Mouse (Mus musculus): ENCODE measurements at regions not wholly inside any gene's neighbourhood (a gene's known extent, or its start where the extent isn't known, plus 50 kb on each side); places are given as distances from the start of the nearest gene placed in this dataset.

DNA sequence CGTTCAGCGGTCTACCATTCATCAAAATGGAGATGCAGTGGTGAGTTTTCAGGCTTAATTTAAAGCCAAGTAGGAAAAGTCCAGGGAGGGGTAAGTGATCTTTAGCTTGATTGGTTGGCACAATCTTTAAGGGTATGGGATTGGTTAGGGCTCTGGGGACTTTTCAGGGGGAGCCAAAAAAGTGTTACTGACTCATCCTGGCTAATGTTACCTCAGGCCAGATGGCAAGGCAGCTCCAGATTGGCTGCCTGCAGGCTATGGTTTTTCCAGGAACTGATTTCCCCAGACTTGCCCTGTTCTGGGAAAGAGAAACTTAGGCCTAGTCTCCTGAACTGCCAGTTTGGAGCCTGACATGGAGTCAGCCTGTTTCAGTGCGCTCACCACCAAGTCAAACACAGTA, 539.6 kb upstream of the Lmcd1 start:
- Histone ChIP-seq H3K4me3 (no peak overlapping the region), H3K4me2 (no peak overlapping the region), H3K36me3 (no peaks in the 10 kb centered on the region), H3K4me1 (no peaks in the 10 kb centered on the region), H3K27me3 (replicated peaks) (no peaks in the 10 kb centered on the region), H3K9me3 (no peaks in the 10 kb centered on the region), H3K9ac (no peak overlapping the region), H3K27ac (replicated peaks) (no peak overlapping the region)
- ATAC-seq (ENCODE audit: extremely low read depth, insufficient number of reproducible peaks, low FRiP score, low TSS enrichment) = no peak
- 84% methylated on average over 3 of the region's 3 CpGs for WGBS

DNA sequence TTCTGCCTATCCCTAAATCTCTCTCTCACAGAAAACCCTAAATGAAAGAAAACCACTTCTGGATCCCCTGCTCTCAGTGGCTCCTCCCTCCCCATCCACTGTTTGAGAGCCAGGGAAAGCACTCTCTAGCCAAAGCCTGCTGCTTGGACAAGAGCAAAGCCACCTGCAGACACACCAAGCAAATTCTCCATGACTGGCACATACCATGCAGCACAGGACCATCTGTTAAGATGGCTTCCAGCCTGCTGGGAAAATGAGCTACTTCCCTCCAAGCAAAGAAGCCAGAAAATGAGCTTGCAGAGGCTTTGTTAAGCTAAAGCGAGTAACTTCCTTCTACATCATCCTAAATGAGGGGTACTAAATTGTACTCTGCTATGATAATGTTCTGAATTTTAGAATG, 534.6 kb upstream of the Lmcd1 start:
- Histone ChIP-seq H3K4me2 (no peak overlapping the region), H3K9me3 (no peaks in the 10 kb centered on the region), H3K4me3 (no peak overlapping the region), H3K9ac (no peak overlapping the region), H3K27ac (replicated peaks) (no peak overlapping the region), H3K4me1 (no peaks in the 10 kb centered on the region), H3K27me3 (replicated peaks) (no peaks in the 10 kb centered on the region), H3K36me3 (no peaks in the 10 kb centered on the region)
- no peak for ATAC-seq (ENCODE audit: extremely low read depth, insufficient number of reproducible peaks, low FRiP score, low TSS enrichment)
- 71% methylated on average over 1 of the region's 1 CpGs for WGBS

DNA sequence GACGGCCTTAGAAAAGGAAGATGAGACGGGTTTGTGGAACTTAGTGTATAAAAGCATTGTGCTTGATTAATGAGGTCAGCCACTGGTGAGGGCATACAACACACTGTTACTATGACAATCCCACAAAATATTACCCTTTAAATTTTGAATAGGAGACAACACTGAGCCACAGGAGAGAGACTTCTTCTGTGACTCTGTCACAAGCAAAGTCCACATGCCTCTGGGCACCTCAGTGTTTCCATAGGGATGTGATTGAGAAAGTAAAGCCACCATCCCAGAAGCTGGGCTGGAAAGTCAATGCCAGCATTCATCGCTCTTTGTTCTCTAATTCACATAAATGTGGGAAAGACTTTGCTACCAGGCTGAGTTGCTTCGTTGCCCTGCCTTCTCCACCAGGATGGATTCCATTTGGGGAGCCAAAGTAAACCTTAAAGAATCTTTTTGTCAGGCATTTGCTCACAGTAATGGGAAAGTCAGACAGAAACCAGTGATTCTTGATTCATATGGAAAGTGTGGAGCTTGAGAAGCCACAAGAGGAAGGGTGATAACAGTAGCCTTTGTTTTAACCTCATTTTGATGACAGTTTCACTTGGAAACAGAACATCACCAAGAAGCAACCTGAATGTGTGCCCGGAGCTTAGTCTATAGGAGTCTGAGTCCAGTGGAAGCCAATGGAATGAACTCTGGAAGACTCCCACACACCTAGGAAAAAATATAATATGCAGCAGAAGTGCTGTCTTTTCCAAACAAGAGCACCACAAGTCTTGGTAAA, 491.7 kb upstream of the Lmcd1 start:
- WGBS = 69% methylated on average over 5 of the region's 5 CpGs
- no peaks in the 10 kb centered on the region for H3K36me3 ChIP-seq
- no peaks in the 10 kb centered on the region for H3K4me1 ChIP-seq
- H3K27ac ChIP-seq (replicated peaks) = no peak overlapping the region
- no peak for ATAC-seq (ENCODE audit: extremely low read depth, insufficient number of reproducible peaks, low FRiP score, low TSS enrichment)
- no peak overlapping the region for H3K9ac ChIP-seq
- no peak overlapping the region for H3K4me2 ChIP-seq
- no peaks in the 10 kb centered on the region for H3K9me3 ChIP-seq
- no peak overlapping the region for H3K4me3 ChIP-seq
- no peaks in the 10 kb centered on the region for H3K27me3 ChIP-seq (replicated peaks)

DNA sequence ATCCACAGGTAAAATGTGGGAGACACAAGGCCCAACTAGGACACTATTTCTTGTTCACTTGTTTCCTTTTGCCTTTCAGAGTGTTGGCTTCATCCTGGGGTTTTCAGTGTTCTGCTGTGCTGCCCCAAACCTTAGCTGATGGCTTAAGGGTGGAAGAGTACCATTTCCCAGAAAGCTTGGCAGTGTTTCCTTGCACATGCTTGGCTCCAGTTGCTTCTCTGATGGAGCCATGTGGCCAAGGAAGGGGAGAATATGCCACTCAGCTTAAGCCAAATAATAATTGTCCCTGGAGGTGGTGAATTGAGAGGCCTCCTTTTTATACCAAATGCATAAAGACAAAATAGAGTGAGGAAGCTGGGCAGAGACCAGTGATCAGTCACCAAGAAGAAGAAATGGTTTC, 464.9 kb upstream of the Lmcd1 start:
- H3K36me3 ChIP-seq = no peaks in the 10 kb centered on the region
- H3K27ac ChIP-seq (replicated peaks) = no peak overlapping the region
- no peak overlapping the region for H3K4me2 ChIP-seq
- no peaks in the 10 kb centered on the region for H3K4me1 ChIP-seq
- H3K9ac ChIP-seq = no peak overlapping the region
- no peak overlapping the region for H3K4me3 ChIP-seq
- H3K9me3 ChIP-seq = 0 out of 2 replicates have a peak, but pooled peaks cover 6% of the 10 kb centered on the region
- H3K27me3 ChIP-seq (replicated peaks) = no peaks in the 10 kb centered on the region
- no peak for ATAC-seq (ENCODE audit: extremely low read depth, insufficient number of reproducible peaks, low FRiP score, low TSS enrichment)

DNA sequence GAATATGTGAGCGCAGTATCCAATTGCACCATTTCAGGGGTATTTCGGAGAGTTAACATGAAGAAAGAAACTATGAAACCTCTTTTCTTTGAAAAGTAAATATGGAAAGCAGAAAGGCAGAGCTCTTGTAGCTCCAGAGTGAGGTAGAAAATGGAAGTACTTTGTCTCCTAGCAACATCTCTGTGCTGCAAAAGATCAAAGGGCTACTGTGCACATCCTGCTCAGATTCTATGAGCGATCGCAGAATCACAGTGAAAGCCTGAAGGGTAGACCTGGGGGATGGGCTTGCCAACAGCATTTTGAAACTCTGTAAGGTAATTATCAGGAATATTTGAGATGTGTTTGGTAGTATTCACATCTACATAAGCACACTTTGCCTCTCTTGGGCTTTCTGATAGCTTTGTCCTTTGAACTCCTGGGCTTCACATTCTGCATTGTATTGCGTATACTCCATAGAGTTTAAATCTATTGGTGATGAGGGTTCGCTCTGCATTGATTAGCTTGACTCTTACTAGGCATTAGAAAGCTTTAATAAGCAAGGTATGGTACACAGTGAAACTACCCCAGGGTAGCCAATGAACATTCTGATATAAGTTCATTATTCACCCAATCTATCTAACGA, 459.5 kb upstream of the Lmcd1 start:
- Histone ChIP-seq H3K4me2 (no peak overlapping the region), H3K4me1 (no peaks in the 10 kb centered on the region), H3K27ac (replicated peaks) (no peak overlapping the region), H3K9me3 (0 out of 2 replicates have a peak, but pooled peaks cover 6% of the 10 kb centered on the region), H3K36me3 (no peaks in the 10 kb centered on the region), H3K9ac (no peak overlapping the region), H3K4me3 (no peak overlapping the region), H3K27me3 (replicated peaks) (no peaks in the 10 kb centered on the region)
- 79% methylated on average over 7 of the region's 7 CpGs for WGBS
- no peak for ATAC-seq (ENCODE audit: extremely low read depth, insufficient number of reproducible peaks, low FRiP score, low TSS enrichment)

DNA sequence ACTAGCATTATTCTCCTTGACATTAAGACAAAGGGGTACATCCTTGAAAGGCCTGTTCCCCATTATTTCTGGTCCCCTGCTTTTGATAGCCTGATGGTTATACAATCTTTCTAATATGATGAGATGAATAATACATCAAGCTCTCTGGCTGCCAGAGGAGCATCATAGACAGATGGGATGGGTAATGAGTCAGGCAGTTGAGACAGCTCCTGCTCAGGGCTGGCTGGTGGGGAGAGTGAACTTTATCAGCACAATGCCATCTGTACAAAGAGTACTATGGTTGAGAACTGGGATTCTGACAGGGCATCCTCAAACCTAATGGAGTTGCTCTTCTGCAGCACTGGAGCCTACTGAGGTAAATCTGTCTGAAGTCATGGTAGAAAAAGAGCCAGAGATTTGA, 458.4 kb upstream of the Lmcd1 start:
- Histone ChIP-seq H3K4me1 (no peaks in the 10 kb centered on the region), H3K4me2 (no peak overlapping the region), H3K9me3 (0 out of 2 replicates have a peak, but pooled peaks cover 6% of the 10 kb centered on the region), H3K4me3 (no peak overlapping the region), H3K27me3 (replicated peaks) (no peaks in the 10 kb centered on the region), H3K36me3 (no peaks in the 10 kb centered on the region), H3K9ac (no peak overlapping the region), H3K27ac (replicated peaks) (no peak overlapping the region)
- no peak for ATAC-seq (ENCODE audit: extremely low read depth, insufficient number of reproducible peaks, low FRiP score, low TSS enrichment)

DNA sequence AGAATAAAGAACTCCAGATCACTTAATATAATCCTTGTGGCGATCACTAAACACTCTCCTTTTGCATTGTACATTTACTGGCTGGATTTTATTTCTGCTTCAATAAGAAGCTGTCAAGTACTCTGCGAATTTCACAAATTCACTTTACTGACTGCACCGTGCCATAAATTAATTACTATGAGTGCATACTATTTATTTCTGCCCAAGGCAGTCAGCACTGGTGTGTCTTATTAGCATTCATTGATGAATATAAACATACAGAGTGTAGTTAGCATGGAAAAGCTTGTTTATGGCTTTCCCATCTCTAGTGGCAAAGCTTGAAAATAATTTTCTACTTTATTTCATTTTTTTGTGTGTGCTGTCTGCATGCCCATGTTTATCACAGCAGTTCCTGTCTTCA, 453.3 kb upstream of the Lmcd1 start:
- Histone ChIP-seq H3K27ac (replicated peaks) (no peak overlapping the region), H3K4me1 (no peaks in the 10 kb centered on the region), H3K9me3 (no peaks in the 10 kb centered on the region), H3K27me3 (replicated peaks) (no peaks in the 10 kb centered on the region), H3K36me3 (no peaks in the 10 kb centered on the region), H3K4me2 (no peak overlapping the region), H3K4me3 (no peak overlapping the region), H3K9ac (no peak overlapping the region)
- WGBS = 69% methylated on average over 3 of the region's 3 CpGs
- no peak for ATAC-seq (ENCODE audit: extremely low read depth, insufficient number of reproducible peaks, low FRiP score, low TSS enrichment)

DNA sequence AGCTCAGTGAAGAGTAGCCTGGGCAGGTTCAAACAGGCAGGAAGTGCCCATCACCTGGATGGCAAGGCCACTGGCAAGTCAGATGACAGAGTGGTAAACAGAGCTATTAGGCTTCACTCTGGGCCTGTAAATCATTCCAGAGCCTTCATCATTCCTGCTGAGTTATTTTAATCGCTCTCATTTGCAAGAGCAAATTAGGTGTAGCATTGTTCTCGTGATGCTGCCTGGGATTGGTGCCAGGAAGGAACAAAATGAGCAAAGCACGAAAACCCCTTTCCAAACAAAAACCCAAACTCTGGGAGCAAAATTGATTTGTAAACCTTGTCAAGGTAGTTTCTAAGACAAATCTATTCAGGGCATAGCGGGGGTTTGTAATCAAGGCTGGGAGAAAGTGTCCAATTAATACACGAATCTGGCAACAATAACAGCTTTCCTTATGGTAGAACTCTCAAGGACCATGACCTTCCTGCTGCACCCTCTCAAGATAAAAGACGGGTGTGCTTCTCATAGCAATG, 429.2 kb upstream of the Lmcd1 start:
- ATAC-seq (ENCODE audit: extremely low read depth, insufficient number of reproducible peaks, low FRiP score, low TSS enrichment) = no peak
- 62% methylated on average over 6 of the region's 6 CpGs for WGBS
- H3K4me1 ChIP-seq = no peaks in the 10 kb centered on the region
- H3K27me3 ChIP-seq (replicated peaks) = no peaks in the 10 kb centered on the region
- peaks cover 5% of the 10 kb centered on the region; the same call in 1 of the 2 replicates for H3K9me3 ChIP-seq
- H3K27ac ChIP-seq (replicated peaks) = no peak overlapping the region
- no peak overlapping the region for H3K4me2 ChIP-seq
- H3K9ac ChIP-seq = no peak overlapping the region
- H3K36me3 ChIP-seq = no peaks in the 10 kb centered on the region
- H3K4me3 ChIP-seq = no peak overlapping the region

DNA sequence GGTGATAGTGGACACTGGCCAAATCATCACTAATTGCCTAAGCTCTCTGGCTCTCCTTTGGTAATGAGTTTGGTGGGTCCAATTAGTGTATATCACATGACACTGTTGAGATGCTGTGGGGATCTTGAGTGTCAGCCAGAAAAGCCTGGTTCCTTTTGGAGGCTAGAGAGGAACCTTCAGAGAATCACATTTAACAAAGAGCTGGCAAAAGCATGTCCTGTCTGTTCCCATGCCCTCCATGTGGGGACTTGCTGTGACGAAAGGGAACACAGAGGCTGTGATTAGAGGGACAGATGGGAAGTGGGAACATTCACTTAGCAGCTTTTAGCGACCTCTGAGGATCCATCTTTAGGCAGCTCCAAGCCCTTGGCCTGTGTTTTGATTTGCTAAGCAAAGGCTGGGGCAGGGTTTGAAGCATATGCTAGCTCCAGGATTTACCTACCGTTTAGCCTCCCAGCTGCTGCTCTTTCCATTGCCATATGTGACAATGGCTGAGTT, 407.4 kb upstream of the Lmcd1 start:
- no peaks in the 10 kb centered on the region for H3K36me3 ChIP-seq
- 44% methylated on average over 3 of the region's 3 CpGs for WGBS
- no peaks in the 10 kb centered on the region for H3K4me1 ChIP-seq
- no peak overlapping the region for H3K9ac ChIP-seq
- no peak for ATAC-seq (ENCODE audit: extremely low read depth, insufficient number of reproducible peaks, low FRiP score, low TSS enrichment)
- no peaks in the 10 kb centered on the region for H3K27me3 ChIP-seq (replicated peaks)
- H3K4me3 ChIP-seq = no peak overlapping the region
- H3K9me3 ChIP-seq = no peaks in the 10 kb centered on the region
- H3K4me2 ChIP-seq = no peak overlapping the region
- no peak overlapping the region for H3K27ac ChIP-seq (replicated peaks)

DNA sequence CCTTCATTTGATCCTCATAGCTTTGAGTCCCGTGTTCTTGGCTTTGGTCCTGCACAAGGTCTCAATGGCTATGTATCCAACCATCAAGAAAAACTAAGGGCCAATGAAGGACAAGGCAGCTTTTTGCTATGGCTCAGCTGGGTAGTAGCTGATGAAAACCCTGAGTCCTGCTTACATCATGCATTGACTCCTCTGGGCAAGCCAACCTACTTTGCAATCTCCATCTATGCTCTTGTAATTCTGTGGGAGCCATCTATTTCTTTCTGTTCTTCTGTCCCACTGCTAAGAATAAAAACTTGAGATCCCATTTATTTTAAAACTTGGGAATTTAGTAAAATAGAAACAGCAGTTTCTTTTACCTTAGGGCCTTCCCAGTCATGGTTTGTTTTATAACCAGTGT, 391.0 kb upstream of the Lmcd1 start:
- no peak for ATAC-seq (ENCODE audit: extremely low read depth, insufficient number of reproducible peaks, low FRiP score, low TSS enrichment)
- Histone ChIP-seq H3K9me3 (no peaks in the 10 kb centered on the region), H3K4me1 (no peaks in the 10 kb centered on the region), H3K4me2 (no peak overlapping the region), H3K27me3 (replicated peaks) (no peaks in the 10 kb centered on the region), H3K9ac (no peak overlapping the region), H3K4me3 (no peak overlapping the region), H3K36me3 (no peaks in the 10 kb centered on the region), H3K27ac (replicated peaks) (no peak overlapping the region)
- WGBS = 70% methylated on average over 1 of the region's 1 CpGs

DNA sequence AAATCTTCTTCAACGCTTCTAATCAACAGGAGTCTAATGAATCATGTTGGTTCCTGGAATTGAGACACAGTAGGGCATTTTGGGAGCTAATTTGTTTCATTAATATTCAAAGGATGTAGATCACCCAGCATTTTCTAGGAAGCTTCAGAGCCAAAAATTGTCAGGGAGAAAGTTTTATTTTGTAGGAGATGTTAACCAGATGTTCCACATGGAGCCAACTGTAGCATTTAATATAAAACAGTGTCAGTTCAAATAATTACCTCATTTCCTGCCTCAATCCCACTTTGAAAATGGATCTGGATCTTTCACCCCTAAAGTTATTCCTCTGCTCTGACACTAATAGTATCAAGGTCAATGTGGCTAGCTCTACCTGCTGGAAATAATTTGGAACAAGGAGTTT, 389.6 kb upstream of the Lmcd1 start:
- no peaks in the 10 kb centered on the region for H3K9me3 ChIP-seq
- H3K9ac ChIP-seq = no peak overlapping the region
- no peaks in the 10 kb centered on the region for H3K27me3 ChIP-seq (replicated peaks)
- no peak overlapping the region for H3K4me2 ChIP-seq
- ATAC-seq (ENCODE audit: extremely low read depth, insufficient number of reproducible peaks, low FRiP score, low TSS enrichment) = no peak
- no peak overlapping the region for H3K4me3 ChIP-seq
- WGBS = 58% methylated on average over 1 of the region's 1 CpGs
- no peaks in the 10 kb centered on the region for H3K36me3 ChIP-seq
- no peaks in the 10 kb centered on the region for H3K4me1 ChIP-seq
- H3K27ac ChIP-seq (replicated peaks) = no peak overlapping the region

DNA sequence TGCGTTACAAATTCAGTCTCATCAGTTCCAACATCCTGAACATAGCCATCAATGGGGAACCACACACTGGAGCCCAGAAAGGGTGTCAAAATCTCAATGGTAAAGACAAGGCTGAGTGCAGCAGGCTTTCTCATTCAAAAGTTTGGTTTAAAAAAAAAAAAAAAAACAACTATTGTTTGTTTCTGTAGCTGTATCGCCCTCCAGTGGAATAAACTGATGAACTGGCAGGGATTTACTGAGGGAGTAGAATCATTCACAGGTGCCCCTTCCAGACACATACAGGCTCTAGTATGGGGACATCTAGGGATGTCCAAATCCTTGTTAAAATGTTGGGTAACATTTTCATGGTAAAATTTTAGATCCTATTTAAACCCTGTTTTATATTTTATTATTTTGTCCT, 361.6 kb upstream of the Lmcd1 start:
- no peak for ATAC-seq (ENCODE audit: extremely low read depth, insufficient number of reproducible peaks, low FRiP score, low TSS enrichment)
- Histone ChIP-seq H3K27me3 (replicated peaks) (no peaks in the 10 kb centered on the region), H3K9ac (no peak overlapping the region), H3K36me3 (no peaks in the 10 kb centered on the region), H3K4me2 (no peak overlapping the region), H3K4me3 (no peak overlapping the region), H3K27ac (replicated peaks) (no peak overlapping the region), H3K4me1 (no peaks in the 10 kb centered on the region), H3K9me3 (no peaks in the 10 kb centered on the region)
- 40% methylated on average over 2 of the region's 2 CpGs for WGBS
